ENCODE assay signal across 8 mouse cellular contexts in the genomic region with DNA sequence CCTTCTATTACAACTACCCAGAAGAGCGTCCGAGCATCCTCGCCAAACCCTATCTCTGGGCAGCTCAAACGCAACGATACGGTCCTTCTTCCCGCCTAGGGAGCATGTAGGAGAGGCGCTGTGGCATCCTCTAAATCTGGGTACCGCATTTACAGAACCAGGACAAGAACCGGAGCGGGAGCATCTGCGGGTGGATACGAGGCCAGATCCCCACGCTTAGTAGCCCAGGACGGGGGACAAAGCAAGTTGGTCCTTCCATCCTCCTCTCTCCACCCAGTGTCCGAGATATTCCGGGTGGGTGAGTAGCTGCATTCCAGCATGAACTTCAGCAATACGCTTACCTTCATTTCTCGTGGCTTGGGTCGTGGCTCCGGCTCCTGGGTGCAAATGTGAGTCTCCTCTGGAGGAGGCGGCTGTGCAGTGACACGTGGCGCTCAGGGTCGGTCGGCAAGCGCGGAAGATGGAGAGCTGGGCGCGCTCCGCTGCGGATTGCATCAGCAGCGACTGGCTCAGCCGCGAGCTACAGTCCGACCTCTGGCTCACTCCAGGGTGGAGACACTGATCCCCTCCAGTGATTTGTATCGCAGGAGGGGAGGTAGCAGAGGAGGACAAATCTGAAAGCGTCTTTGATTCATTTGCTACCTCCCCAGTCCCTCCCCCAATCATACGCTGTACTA. TPM values are rescaled to one million over a fixed set of nuclear protein-coding genes. Genes with fewer than 3 reads are reported as not detected.
DNase-seq lines count a peak whose midpoint lies in the region; ATAC-seq and TF ChIP-seq lines count a peak whose summit lies in the region.

Gene Bcat1 (minus strand): TSS at position 637 of the 677 bp plus-strand sequence.

- DNase-seq in lung, postnatal 14 days = no peak
- peak; percentile 93 for DNase-seq in R1 (ENCODE audit: low read depth, low spot score)
- peak; percentile 75 for DNase-seq in embryonic facial prominence, embryonic 11.5 days (ENCODE audit: low spot score)
- peak; percentile 79 for DNase-seq in hindbrain, embryonic 11.5 days (ENCODE audit: low spot score)
- DNase-seq in left cerebral cortex, postnatal 25 days (ENCODE audit: low spot score in 2 of 2) = peak; percentile 25 to 26
- DNase-seq in midbrain, postnatal 0 days (ENCODE audit: low spot score) = peak; percentile 58
- no peak for DNase-seq in spleen, postnatal 14 days (ENCODE audit: low spot score in 2 of 2)

- peak within 1 kb of the TSS; percentile 69 for H3K4me2 ChIP-seq in lung, embryonic 16.5 days (ENCODE audit: low read depth, low read length)
- H3K4me2 ChIP-seq in embryonic facial prominence, embryonic 11.5 days (ENCODE audit: low read depth, low read length) = peak within 1 kb of the TSS; percentile 94
- peak within 1 kb of the TSS; percentile 96 for H3K4me2 ChIP-seq in hindbrain, embryonic 11.5 days (replicated peaks; ENCODE audit: low read depth, low read length)
- peak within 1 kb of the TSS; percentile 96 for H3K4me2 ChIP-seq in midbrain, postnatal 0 days (ENCODE audit: low read depth, low read length, poor library complexity, severe bottlenecking)

- H3K9me3 ChIP-seq in lung, embryonic 16.5 days (ENCODE audit: control insufficient read depth, low read length) = no peaks in the 10 kb centered on the region
- H3K9me3 ChIP-seq in embryonic facial prominence, embryonic 11.5 days (replicated peaks; ENCODE audit: control insufficient read depth, low read length) = no peaks in the 10 kb centered on the region
- H3K9me3 ChIP-seq in hindbrain, embryonic 11.5 days (ENCODE audit: control insufficient read depth, low read length) = no peaks in the 10 kb centered on the region
- no peaks in the 10 kb centered on the region for H3K9me3 ChIP-seq in midbrain, postnatal 0 days (ENCODE audit: low read length)

- H3K27me3 ChIP-seq in lung, embryonic 16.5 days (ENCODE audit: control insufficient read depth, insufficient read depth, low read depth, low read length) = peaks cover 16% of the 10 kb centered on the region
- H3K27me3 ChIP-seq in embryonic facial prominence, embryonic 11.5 days (ENCODE audit: control insufficient read depth, insufficient read depth, low read length) = no peaks in the 10 kb centered on the region
- H3K27me3 ChIP-seq in hindbrain, embryonic 11.5 days (ENCODE audit: control insufficient read depth, insufficient read depth, low read length) = no peaks in the 10 kb centered on the region
- H3K27me3 ChIP-seq in midbrain, postnatal 0 days (ENCODE audit: insufficient read depth, low read length) = no peaks in the 10 kb centered on the region

- H3K4me1 ChIP-seq in lung, embryonic 16.5 days (replicated peaks; ENCODE audit: control insufficient read depth, insufficient read depth, low read length) = peaks cover 5% of the 10 kb centered on the region
- no peaks in the 10 kb centered on the region; the same call in 1 of the 2 replicates for H3K4me1 ChIP-seq in embryonic facial prominence, embryonic 11.5 days (ENCODE audit: control insufficient read depth, insufficient read depth, low read length)
- H3K4me1 ChIP-seq in hindbrain, embryonic 11.5 days (replicated peaks; ENCODE audit: control insufficient read depth, insufficient read depth, low read length) = no peaks in the 10 kb centered on the region
- no peaks in the 10 kb centered on the region for H3K4me1 ChIP-seq in midbrain, postnatal 0 days (ENCODE audit: insufficient read depth, low read length)

- H3K36me3 ChIP-seq in lung, embryonic 16.5 days (ENCODE audit: control insufficient read depth, insufficient read depth, low read length) = no peaks in the 10 kb centered on the region
- H3K36me3 ChIP-seq in embryonic facial prominence, embryonic 11.5 days (replicated peaks; ENCODE audit: control insufficient read depth, insufficient read depth, low read depth, low read length) = no peaks in the 10 kb centered on the region
- no peaks in the 10 kb centered on the region for H3K36me3 ChIP-seq in hindbrain, embryonic 11.5 days (ENCODE audit: control insufficient read depth, insufficient read depth, low read length)
- no peaks in the 10 kb centered on the region for H3K36me3 ChIP-seq in midbrain, postnatal 0 days (ENCODE audit: insufficient read depth, low read length)

- peak within 1 kb of the TSS; percentile 53; the same call in 1 of the 2 replicates for H3K9ac ChIP-seq in lung, embryonic 16.5 days (ENCODE audit: low read length)
- peak within 1 kb of the TSS; percentile 76 for H3K9ac ChIP-seq in embryonic facial prominence, embryonic 11.5 days (replicated peaks; ENCODE audit: low read length)
- peak within 1 kb of the TSS; percentile 71 for H3K9ac ChIP-seq in hindbrain, embryonic 11.5 days (ENCODE audit: low read depth, low read length)
- peak within 1 kb of the TSS; percentile 62 for H3K9ac ChIP-seq in midbrain, postnatal 0 days (replicated peaks; ENCODE audit: low read length, poor library complexity, severe bottlenecking)

- 0 out of 2 replicates have a peak, but pooled peaks have one; percentile 49 for ATAC-seq in lung, embryonic 16.5 days (ENCODE audit: low read depth)
- peak; percentile 54 for ATAC-seq in embryonic facial prominence, embryonic 11.5 days (replicated peaks; ENCODE audit: insufficient number of reproducible peaks, low FRiP score, low TSS enrichment, low read depth)
- peak; percentile 84 for ATAC-seq in hindbrain, embryonic 11.5 days (ENCODE audit: low FRiP score)
- peak; percentile 78 for ATAC-seq in midbrain, postnatal 0 days (ENCODE audit: low FRiP score)

- peak within 1 kb of the TSS; percentile 50 for H3K4me3 ChIP-seq in lung, embryonic 16.5 days (ENCODE audit: low read length)
- peak within 1 kb of the TSS; percentile 54 for H3K4me3 ChIP-seq in embryonic facial prominence, embryonic 11.5 days (ENCODE audit: low read depth, low read length)
- peak within 1 kb of the TSS; percentile 69 for H3K4me3 ChIP-seq in hindbrain, embryonic 11.5 days (ENCODE audit: low read depth, low read length)
- peak within 1 kb of the TSS; percentile 47 for H3K4me3 ChIP-seq in midbrain, postnatal 0 days (ENCODE audit: low read depth, low read length)

- intact Hi-C loops in left cerebral cortex, postnatal 25 days (cut with DNase I) = no loop called here

- TF ChIP-seq CTCF in midbrain, postnatal 0 days (IDR thresholded peaks at IDR 0.05) = no peak

- WGBS in lung, embryonic 16.5 days = under 1% methylated on average over 39 of the region's 39 CpGs
- under 1% methylated on average over 39 of the region's 39 CpGs for WGBS in embryonic facial prominence, embryonic 11.5 days
- under 1% methylated on average over 39 of the region's 39 CpGs for WGBS in hindbrain, embryonic 11.5 days
- WGBS in midbrain, postnatal 0 days = under 1% methylated on average over 39 of the region's 39 CpGs

- H3K27ac ChIP-seq in lung, embryonic 16.5 days (ENCODE audit: low read length) = no peak within 1 kb of the TSS
- H3K27ac ChIP-seq in embryonic facial prominence, embryonic 11.5 days (replicated peaks; ENCODE audit: low read depth, low read length) = no peak within 1 kb of the TSS
- no peak within 1 kb of the TSS for H3K27ac ChIP-seq in hindbrain, embryonic 11.5 days (ENCODE audit: low read depth, low read length)
- no peak within 1 kb of the TSS for H3K27ac ChIP-seq in midbrain, postnatal 0 days (ENCODE audit: low read depth, low read length)

RNA-seq across cellular contexts. Expression of gene Bcat1, which starts in this region (rescaled TPM):
- polyA plus RNA-seq in lung, embryonic 16.5 days (2015; fragmentation: Nextera tagmentation; extraction: Ambion mirVana) = 3.3 and 3.7 TPM in 2 replicates
- polyA plus RNA-seq in embryonic facial prominence, embryonic 11.5 days (2014; fragmentation: Nextera tagmentation; extraction: Ambion mirVana) = 88.0 and 89.1 TPM in 2 replicates
- 116 and 135 TPM in 2 replicates for polyA plus RNA-seq in hindbrain, embryonic 11.5 days (2014; fragmentation: Nextera tagmentation; extraction: Ambion mirVana)
- total RNA-seq in left cerebral cortex, postnatal 25 days (2021) = 10 to 100 TPM; 73.2 to 75.8 TPM
- total RNA-seq in midbrain, postnatal 0 days (2014; rRNA removed) = 94.2 and 96.8 TPM in 2 replicates
- 57.0 and 63.5 TPM in 2 replicates for polyA plus RNA-seq in midbrain, postnatal 0 days (2015; fragmentation: Nextera tagmentation; extraction: Ambion mirVana)

Comparison
In these comparisons a context has a peak if more than half of its experiments do, and no peak if none do; other contexts are left out.
1. RNA of gene Bcat1 (polyA plus RNA-seq): 116 to 135 TPM in hindbrain, embryonic 11.5 days, 88.0 to 89.1 TPM in embryonic facial prominence, embryonic 11.5 days and 57.0 to 63.5 TPM in midbrain, postnatal 0 days; 3.3 to 3.7 TPM in lung, embryonic 16.5 days; every median in the first group is over 10 times any median in the second.
2. DNase-seq: peak in R1 (single experiment), embryonic facial prominence, embryonic 11.5 days (single experiment), hindbrain, embryonic 11.5 days (single experiment), left cerebral cortex, postnatal 25 days (2 of 2) and midbrain, postnatal 0 days (single experiment); none in lung, postnatal 14 days (single experiment) and spleen, postnatal 14 days (0 of 2).
3. Peak in every context shown above with its lines, with median percentiles within 50 percentile points of each other: ATAC-seq, H3K4me2 ChIP-seq, H3K4me3 ChIP-seq and H3K9ac ChIP-seq.